Mouse (Mus musculus) heart, postnatal 10 days (tissue): Measurements from ENCODE around the gene Fam104a. TPM values are rescaled to one million over a fixed set of nuclear protein-coding genes. Genes with fewer than 3 reads are reported as not detected.

Experiments
- DNase-seq, 2 experiments: peaks; one replicate each; pipeline ENCODE4 v3.0.0; 2021
- intact Hi-C: fragments of 180-260 bp; cut with DNase I; formaldehyde crosslinking; loops from one replicate; pipeline ENCODE4 v1.15.1; 2025
- total RNA-seq, 2 experiments: library from RNA; stranded (reverse); gene quantifications; 2 replicates each; pipeline ENCODE4 v1.2.3; 2021

Gene Fam104a
- total RNA-seq, 2 experiments from 2014 or later: 21.1 TPM

DNA sequence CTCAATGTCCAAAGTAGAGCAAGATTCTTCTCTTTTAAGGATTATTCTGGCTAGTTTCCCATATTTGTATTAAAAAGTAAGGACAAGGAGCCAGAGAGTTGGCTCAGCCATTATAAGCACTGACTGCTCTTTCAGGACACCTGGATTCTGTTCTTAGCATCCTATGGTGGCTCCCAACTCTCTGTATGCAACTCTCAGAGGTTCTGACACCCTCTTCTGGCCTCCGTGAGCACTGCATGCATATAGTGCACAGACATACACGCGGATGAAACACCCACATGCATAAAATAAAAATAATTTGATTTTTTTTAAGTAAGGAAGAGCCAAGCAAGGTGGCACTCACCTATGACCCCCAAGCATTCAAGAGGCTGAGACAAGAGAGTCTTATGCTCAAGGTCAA lies 38.8 kb downstream of the Fam104a start:
- intact Hi-C loops: no loop called here
- DNase-seq: no peak

DNA sequence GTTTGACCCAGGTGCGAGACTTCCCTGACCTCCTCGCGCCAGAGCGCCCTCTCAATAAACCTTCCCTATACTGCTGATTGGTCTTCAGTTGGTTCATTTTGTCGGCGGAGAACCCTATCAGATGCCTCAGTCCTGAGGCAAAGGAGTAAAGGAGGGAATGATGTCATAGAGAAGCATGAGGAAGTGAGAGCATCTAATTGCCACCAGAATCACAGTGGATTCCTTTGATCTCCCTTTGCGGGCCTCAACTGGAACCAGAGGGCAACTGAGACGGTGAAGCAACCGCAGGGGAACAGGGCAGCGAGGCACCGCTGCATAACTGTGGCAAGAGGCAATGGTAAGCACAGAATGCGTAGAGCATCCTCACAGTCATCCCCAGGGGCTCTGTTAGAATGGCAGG lies 45.3 kb downstream of the Fam104a start:
- intact Hi-C loops: no loop called here
- DNase-seq: no peak

DNA sequence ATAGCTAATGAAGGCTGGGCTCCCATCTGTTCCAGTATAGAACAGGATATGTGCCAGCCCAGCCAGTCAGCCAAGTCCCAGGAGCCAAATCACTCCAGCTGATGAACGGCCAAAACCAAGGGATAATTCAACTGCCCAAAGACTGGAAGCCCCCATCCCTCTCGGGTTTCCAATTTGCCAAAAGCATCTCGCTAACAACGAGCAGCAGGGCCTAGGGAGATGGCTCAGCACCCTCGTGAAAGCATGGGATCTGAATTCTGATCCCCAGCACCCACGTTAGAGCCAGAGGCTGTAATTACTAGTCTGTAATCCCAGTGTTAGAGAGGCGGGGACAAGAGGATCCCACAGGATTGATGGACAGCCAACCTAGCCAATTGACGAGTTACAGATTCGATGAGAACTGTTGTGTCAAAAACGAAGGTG lies 49.2 kb downstream of the Fam104a start:
- intact Hi-C loops: no loop called here
- no peak for DNase-seq

DNA sequence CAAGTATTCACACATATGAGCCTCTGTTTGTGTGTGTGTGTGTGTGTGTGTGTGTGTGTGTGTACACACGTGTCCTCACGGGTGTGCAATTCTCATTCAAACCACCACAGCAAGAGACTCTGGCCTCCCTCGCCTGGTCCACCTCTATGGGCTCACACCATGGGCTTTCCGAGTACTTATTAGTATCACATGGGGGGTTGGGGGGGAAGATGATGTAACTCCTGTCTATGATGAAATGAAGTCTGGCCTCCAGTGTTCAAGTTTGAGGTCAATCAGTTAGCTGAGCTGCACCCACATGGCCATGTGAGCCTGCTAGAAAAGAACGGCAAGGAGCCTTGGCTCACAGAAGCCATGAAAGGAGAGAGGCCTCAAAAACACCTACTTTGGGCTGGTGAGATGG lies 50.6 kb downstream of the Fam104a start:
- no peak for DNase-seq
- intact Hi-C loops: no loop called here

DNA sequence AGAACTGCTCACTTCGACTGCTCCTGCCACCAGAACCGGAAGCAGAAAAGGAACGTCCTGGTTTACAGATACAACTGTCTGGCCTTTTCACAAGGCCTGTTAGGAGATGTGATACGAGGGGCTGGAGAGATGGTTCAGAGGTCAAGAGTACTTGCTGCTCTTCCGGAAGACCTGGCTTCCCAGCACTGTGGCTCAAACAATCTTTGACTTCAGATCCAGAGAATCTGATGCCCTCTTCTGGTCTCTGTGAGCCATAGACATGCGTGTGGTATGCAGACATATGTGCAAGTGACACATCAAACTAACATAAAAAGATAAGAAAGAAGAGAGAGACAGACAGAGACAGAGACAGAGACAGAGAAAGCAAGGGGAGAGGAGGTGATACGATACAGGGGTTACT lies 51.7 kb downstream of the Fam104a start:
- intact Hi-C loops: no loop called here
- no peak for DNase-seq

DNA sequence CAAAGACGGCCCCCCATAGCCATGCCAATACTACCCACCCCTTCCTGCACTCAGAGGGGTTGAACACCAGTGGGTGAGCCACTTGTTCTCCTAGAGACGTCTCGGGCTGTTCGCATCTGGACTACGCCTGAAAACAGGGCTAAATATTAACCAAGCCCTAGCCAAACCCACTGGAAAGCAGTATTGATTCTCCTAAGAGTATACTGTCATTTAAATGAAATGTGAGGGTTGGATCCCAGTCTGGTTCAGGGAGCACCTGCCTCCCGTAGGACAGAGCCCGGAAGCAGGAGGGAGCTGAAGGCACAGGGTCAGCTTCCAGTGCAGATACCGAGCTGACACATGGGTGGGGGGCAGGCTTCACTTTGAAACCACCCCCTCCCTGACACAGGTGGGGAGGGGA lies 52.1 kb downstream of the Fam104a start:
- intact Hi-C loops: no loop called here

DNA sequence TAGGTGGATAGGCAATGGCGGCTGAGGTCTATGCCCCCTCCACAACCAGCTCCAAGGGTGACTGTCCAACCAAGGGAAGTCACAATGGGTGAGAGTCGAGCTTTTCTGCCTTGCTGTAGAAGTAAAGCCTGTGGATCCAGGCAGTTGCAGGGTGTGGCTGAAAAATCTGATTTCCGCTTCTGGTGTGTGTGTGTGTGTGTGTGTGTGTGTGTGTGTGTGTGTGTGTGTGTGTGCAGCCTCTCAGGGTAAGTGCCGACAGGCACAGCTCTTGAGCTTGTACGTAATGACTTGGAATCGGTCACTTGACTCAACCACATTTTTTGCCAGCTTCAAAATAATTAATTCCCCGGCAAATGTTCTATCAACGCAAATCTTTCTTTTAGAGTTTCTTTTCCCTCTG lies 52.7 kb downstream of the Fam104a start:
- no peak for DNase-seq
- intact Hi-C loops: no loop called here

More for the DNA sequence above, 52.1 kb downstream of the Fam104a start:
- DNase-seq: no peak

DNA sequence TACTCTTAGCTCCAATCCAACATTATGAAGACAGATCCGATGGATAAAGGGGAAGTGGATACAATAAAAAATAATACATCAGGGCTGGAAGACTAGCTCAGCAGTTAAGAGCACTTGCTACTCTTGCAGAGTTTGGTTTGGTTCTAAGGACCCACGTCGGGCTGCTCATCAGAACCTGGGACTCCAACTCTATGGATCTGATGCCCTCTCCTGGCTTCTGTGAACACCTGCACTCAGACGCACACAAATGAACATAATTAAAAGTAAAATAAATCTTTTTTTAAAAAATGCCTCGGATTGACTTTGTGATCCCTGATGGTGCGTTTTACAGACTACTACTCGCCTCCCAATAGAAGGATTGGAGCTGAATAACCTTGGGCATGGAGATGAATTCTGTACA lies 53.3 kb downstream of the Fam104a start:
- intact Hi-C loops: loop anchor here (1.0 kb wide), 1 partner anchor 455 kb away; no protein-coding TSS in a partner anchor
- no peak for DNase-seq

DNA sequence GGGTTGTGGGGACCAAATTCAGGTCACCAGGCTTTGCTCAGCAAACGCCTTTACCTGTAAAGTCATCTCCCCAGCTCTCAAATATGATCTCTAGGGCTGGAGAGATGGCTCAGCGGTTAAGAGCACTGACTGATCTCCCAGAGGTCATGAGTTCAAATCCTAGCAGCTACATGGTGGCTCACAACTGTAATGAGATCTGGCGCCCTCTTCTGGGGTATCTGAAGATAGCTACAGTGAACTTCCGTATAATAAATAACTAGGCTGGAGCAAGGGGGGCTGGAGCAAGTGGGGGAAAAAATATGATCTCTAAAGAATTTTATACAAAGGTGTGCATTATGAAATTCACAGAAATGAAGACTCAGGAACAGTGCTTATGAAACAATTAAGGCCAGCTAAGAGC lies 56.2 kb downstream of the Fam104a start:
- DNase-seq: peak in 1 of 2 experiments; percentile 25
- intact Hi-C loops: no loop called here

DNA sequence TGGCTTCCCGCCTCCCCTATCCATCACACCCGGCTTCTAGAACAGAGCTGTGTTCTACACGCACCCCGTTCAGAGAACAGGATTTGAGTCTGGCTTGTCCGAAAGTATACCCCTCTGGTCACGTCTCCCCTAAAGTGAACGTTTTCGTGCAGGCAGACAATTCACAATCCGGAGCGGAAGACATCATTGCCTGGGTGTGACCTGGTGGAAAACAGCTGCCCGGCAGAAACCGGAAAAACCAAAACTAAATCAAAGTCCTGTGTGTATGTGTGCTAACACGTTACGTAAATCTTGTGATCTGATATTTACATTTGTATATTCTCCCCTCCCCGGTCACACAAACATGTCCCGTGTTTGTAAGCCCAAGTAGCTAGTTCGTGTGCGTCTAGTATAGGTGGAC lies 58.5 kb downstream of the Fam104a start:
- intact Hi-C loops: no loop called here

DNA sequence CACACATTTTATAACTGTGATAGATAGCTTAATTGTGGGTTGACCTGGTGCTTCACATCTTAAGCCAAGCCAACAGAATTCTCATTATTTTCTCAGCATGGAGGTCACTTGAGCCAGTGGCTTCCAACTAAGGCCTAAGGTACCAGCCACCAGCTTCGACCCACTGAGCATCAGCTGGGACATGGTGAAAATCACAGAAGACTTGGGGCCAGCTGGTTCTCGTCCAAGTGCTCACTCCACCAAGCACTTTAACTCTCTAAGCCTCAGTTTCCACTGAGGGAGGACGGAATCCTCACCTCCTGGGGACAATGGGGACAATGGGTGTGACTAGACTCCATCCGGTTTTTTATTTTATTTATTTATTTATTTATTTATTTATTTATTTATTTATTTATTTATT lies 61.9 kb downstream of the Fam104a start:
- intact Hi-C loops: no loop called here
- no peak for DNase-seq

More for the DNA sequence above, 58.5 kb downstream of the Fam104a start:
- no peak for DNase-seq

DNA sequence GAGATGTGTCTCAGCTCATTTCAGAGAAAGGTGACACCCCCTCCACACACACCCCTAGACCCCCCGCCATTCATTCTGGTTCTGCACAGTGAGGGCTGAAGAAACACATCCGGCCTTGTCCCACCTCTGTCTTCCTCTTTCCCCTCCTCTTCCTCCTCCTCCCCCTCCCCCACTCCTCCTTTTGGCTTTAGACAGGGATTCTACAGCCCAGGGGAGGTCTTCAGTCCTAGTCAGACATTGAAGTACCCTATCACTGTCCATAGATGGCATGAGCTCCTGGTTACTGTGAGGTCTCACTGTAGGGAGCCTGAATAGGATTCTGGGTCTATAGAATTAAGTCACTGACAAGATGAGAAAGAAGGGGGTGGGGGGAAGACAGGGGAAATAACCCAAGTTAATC lies 63.0 kb downstream of the Fam104a start:
- intact Hi-C loops: no loop called here

DNA sequence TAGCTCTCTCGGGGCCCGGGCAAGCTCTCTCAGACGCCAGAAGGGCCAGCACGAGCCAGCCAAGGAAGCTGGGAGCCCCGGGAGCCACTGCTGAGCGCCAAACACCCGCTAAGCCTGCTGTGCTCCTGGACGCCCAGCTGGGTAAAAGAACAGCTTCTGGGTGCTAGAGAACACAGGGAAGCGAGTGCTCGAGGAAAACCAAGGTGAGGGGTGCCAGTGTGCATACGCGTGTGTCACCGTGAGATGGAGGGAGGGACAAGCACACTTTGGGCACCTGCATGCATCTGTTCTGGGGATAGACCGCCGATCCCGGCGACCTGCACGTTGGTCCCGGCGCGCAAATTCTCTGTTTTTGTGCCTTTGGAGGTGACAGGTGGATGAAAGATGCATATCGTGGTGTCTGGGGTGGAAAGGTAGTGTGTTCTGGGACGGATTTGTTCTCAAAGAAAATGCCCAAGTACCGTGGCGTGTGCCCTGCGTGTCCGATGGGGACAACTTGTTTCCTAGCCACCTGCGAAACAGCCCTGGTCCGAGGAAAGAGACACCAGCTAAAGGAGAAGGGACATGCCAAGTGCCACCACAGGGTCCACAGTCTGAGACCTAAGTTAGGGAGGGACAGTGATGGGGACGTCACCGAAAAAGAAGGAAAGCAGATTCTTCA lies 64.4 kb downstream of the Fam104a start:
- intact Hi-C loops: loop anchor here (5.0 kb wide), 1 partner anchor 442 kb away; no protein-coding TSS in a partner anchor

More for the DNA sequence above, 63.0 kb downstream of the Fam104a start:
- no peak for DNase-seq

DNA sequence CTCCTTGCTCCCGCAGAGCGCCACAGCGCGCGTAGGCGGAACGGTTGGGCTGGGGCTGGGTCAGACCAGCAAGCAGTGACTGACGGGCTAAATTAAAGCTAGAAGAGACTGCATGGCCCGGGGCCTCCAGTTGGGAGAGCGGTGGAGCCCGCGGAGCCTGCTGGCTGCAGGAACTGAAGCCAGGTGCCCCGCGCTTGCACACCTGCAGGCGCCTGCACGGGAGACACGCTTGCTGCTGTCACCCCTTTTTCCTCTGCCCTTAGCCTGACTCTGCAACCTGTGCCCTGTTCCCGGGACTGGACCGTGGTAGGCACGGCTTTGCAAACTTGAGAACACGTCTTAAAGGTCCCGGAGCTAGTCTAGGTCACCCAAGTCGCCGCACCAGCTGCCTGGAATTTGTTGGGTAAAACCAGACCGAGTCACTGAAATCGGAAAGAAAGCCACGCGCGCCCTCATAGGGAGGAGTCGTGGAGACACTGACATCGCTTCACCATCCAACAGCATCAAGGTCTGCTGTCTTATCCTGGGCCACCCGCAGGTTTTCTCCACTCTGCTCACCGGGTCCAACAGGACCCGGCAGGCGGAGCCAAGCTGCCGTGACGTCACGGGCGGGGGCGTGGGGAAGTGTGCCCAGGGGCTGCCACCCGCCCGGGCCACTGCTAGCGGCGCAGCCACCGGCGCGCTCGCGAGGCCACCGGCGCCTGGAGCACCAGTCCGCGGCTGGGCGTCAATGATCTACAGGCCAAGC lies 65.1 kb downstream of the Fam104a start, which contains the start of gene Sstr2:
Sstr2 (plus strand) TSS at position 671 of the 748 bp plus-strand sequence.
- intact Hi-C loops: loop anchor here (5.0 kb wide), 1 partner anchor 442 kb away; no protein-coding TSS in a partner anchor
- DNase-seq: peak; percentile 60 to 61

More for the DNA sequence above, 64.4 kb downstream of the Fam104a start:
- no peak for DNase-seq

DNA sequence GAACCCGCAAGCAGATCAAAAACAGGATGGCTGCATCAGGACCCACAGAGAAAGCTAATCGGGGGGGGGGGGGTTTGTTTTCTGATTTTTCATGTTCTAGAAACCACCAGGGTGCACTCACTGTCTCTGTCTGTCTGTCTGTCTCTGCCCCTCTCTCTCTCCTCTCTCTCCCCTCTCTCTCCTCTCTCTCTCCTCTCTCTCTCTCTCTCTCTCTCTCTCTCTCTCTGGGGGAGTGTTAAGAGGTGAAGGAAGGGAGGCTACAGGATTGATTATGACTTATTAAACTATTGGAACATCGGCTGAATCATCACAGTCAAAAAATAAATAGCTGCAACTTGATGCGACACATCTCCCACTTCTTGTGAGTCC lies 65.7 kb downstream of the Fam104a start:
- intact Hi-C loops: loop anchor here (5.0 kb wide), 1 partner anchor 441 kb away; no protein-coding TSS in a partner anchor
- no peak for DNase-seq

DNA sequence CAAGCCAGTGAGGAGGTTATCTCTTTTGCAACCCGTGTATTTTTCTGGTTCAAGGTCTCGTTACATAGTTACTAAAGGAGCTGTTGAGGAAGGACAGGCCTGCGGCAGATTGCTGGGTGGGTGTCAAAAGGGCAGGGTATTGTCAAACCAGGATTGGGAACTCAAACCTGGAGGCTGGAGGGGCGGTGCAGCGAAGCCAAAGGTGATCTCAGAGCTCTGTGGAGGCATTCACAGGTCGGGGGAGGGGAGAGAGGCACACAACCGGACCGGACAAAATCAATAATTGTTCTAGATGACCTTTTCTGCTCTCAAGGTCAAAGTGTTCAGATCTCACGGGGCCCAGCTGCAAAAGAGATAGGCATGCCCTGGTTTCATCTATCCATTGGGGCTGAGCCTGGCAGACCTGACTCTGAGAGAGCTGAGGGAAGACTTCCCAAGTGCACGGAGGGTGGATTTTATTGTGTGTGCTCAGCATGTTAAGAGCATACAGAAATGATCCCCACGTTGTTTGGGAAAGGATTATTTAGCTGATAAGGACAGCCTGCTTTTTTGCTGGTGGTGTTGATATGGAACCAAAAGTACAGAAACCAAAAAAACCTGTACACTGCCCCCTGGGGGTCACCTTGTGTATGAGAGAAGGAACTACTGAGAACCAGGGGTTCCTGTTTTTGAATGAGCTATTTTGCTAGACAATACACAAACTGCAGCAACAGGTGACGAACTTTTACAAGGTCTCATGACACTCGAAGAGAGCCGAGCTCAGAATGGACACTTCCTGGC lies 66.6 kb downstream of the Fam104a start:
- peak; percentile 59 to 82 for DNase-seq
- intact Hi-C loops: loop anchor here (2.0 to 5.0 kb wide), 2 partner anchors 321 to 440 kb away; no protein-coding TSS in a partner anchor

DNA sequence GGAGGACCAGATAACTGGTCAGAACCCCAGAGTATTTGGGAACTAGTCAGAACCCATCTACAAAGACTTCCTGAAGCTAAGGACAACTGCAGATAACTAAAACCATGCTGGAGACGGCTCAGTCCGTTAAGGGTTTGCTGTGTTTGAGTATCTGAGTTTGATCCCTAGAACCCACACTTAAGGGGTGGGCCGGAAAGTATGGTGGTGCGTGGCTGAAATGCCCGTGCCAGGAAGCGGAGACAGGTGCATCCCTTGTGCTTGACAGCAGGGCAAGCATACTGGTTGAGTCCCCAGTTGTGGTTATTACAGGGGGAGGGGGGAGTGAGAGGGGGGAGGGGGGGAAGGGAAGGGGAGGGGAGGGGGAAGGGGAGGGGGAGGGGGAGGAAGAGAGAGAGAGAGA lies 69.5 kb downstream of the Fam104a start:
- intact Hi-C loops: no loop called here
- DNase-seq: no peak

DNA sequence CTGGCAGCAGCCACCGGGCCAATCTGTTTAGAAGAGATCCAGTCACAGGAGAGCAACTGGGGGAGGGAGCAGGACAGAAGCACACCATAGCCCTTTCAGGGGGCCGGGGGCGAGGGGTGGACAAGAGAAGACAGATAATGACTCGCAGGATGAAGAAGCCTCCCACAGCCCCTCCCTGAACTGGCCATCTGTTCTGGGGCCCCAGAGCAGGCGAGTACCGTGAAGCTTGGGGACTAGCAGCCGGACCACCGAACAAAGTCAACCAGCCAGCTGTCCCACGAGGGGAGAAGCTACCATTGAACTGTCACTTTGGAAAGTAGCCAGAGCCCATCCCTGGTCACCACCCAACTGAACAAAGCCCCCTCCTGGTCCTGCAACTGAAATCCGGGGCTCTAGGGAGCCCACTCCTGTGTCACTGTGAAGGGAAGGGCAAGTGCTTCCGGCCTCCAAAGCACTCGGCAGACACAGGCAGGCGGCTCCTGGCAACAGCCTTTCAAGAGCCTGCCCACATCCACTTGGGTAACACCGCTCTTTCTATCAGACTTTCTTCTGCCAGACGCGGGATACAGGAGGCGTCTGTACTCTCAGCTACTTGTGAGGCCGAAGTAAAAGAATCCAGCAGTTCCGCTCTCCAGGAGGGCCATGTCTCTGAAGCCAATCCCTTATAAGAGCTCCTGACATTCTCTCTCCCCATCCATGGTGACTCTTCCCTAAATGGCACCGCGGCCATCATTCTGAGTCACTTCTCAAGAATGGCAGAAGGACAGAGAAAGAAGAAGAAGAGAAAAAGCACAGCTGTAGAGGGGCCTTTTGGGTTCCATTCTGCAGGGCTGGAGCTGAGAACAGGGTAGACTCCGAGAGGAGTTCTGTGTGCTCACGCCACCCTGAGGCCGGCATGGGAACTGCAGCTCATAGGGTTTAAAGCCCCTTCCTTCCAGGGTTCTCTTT lies 72.0 kb downstream of the Fam104a start:
- peak; percentile 35 to 58 for DNase-seq
- intact Hi-C loops: no loop called here
